Mouse (Mus musculus): Measurements from ENCODE around the gene Kctd8.
A peak's percentile ranks its signal among the peaks of the same experiment; 100 is the strongest.
"Not testable (repeated sequence)": the region's sequence is repeated elsewhere in the genome, so short reads cannot be mapped to it uniquely, and the experiment has no call there.

Kctd8 gene

GRCm38 (mm10) chr5:69340919-69341801, at the start of gene Kctd8:
TSS of gene Kctd8 (minus strand) at chr5:69341679.
- peak; percentile 93 for ATAC-seq (ENCODE audit: low TSS enrichment)

GRCm38 (mm10) chr5:69379072-69379471, 37.6 kb upstream of the Kctd8 start:
- no peak for ATAC-seq (ENCODE audit: low TSS enrichment)

GRCm38 (mm10) chr5:69350596-69350995, 9.1 kb upstream of the Kctd8 start:
- ATAC-seq (ENCODE audit: low TSS enrichment) = no peak

GRCm38 (mm10) chr5:69340102-69340918, 1.2 kb downstream of the Kctd8 start:
- ATAC-seq (ENCODE audit: low TSS enrichment) = peak; percentile 79

- ATAC-seq (ENCODE audit: low TSS enrichment) = no peak
Observed at GRCm38 (mm10) chr5:69339623-69339970, 1.9 kb downstream of the Kctd8 start.

- ATAC-seq (ENCODE audit: low TSS enrichment) = no peak
Observed at GRCm38 (mm10) chr5:69338916-69339622, 2.4 kb downstream of the Kctd8 start.

- ATAC-seq (ENCODE audit: low TSS enrichment) = no peak
Observed at GRCm38 (mm10) chr5:69327561-69327960, 13.9 kb downstream of the Kctd8 start.

GRCm38 (mm10) chr5:69324566-69325230, 16.8 kb downstream of the Kctd8 start:
- no peak for ATAC-seq (ENCODE audit: low TSS enrichment)

GRCm38 (mm10) chr5:69312611-69313010, 28.9 kb downstream of the Kctd8 start:
- ATAC-seq (ENCODE audit: low TSS enrichment) = no peak

- no peak for ATAC-seq (ENCODE audit: low TSS enrichment)
Observed at GRCm38 (mm10) chr5:69301665-69302064, 39.8 kb downstream of the Kctd8 start.

GRCm38 (mm10) chr5:69292353-69292752, 49.1 kb downstream of the Kctd8 start:
- peak; percentile 92 for ATAC-seq (ENCODE audit: low TSS enrichment)

- ATAC-seq (ENCODE audit: low TSS enrichment) = peak; percentile 94
Observed at GRCm38 (mm10) chr5:69284359-69284758, 57.1 kb downstream of the Kctd8 start.

- ATAC-seq (ENCODE audit: low TSS enrichment) = no peak
Observed at GRCm38 (mm10) chr5:69252366-69252765, 89.1 kb downstream of the Kctd8 start.

GRCm38 (mm10) chr5:69241931-69242330, 99.5 kb downstream of the Kctd8 start:
- no peak for ATAC-seq (ENCODE audit: low TSS enrichment)

GRCm38 (mm10) chr5:69233560-69233959, 107.9 kb downstream of the Kctd8 start:
- ATAC-seq (ENCODE audit: low TSS enrichment) = peak; percentile 98

- not testable (repeated sequence) for ATAC-seq (ENCODE audit: low TSS enrichment)
Observed at GRCm38 (mm10) chr5:69231649-69232048, 109.8 kb downstream of the Kctd8 start.

GRCm38 (mm10) chr5:69227147-69227546, 114.3 kb downstream of the Kctd8 start:
- ATAC-seq (ENCODE audit: low TSS enrichment) = peak; percentile 94

- ATAC-seq (ENCODE audit: low TSS enrichment) = no peak
Observed at GRCm38 (mm10) chr5:69222608-69223007, 118.9 kb downstream of the Kctd8 start.

GRCm38 (mm10) chr5:69215216-69215615, 126.3 kb downstream of the Kctd8 start:
- ATAC-seq (ENCODE audit: low TSS enrichment) = no peak

GRCm38 (mm10) chr5:69209401-69209800, 132.1 kb downstream of the Kctd8 start:
- no peak for ATAC-seq (ENCODE audit: low TSS enrichment)

- no peak for ATAC-seq (ENCODE audit: low TSS enrichment)
Observed at GRCm38 (mm10) chr5:69207713-69208112, 133.8 kb downstream of the Kctd8 start.

All from frontal cortex, adult (tissue).